Mouse (Mus musculus): ENCODE results near the gene Nxph1.

DNA sequence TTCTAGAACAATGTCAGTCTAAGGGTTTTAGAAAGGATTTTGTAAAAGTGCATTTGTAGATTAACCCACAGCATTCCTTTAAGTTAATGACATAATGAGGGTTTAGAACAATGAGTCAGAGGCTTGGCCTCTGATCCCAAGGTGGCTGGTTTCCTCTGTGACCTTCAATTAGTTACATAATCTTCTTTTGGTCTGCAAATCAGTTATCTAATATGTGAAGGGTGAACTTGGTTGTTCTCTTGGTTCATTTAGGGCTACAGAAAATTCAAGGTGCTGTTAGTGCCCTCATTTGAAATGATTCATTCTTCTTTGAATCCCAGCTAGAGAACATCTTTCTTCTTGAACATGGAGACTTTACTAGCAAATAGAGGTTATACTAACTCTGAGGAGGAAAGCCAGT, 199.7 kb downstream of the Nxph1 start:
- TF ChIP-seq CTCF (IDR thresholded peaks at IDR 0.05; ENCODE audit: low read depth) (no peak), EP300 (IDR thresholded peaks at IDR 0.05; ENCODE audit: low read depth) (no peak)
